Mouse (Mus musculus) G1E (cell line): ENCODE measurements around the gene Ppp2r3a.

Experiments used
- GATA1 ChIP-seq: IDR thresholded peaks from 2 replicates; pipeline ENCODE4 v1.6.1; 2012; ENCODE audit warnings: borderline replicate concordance, low read length, inconsistent platforms, mixed read lengths
- POLR2AphosphoS5 ChIP-seq: IDR thresholded peaks from 2 replicates; pipeline ENCODE4 v1.6.1; 2012; ENCODE audit warnings: low read depth, low read length, inconsistent platforms; ENCODE audit not compliant: insufficient replicate concordance

- TF ChIP-seq POLR2AphosphoS5 (no peak), GATA1 (no peak)
Measured at GRCm38 (mm10) chr9:101200627-101201026, 51.0 kb downstream of the Ppp2r3a start.
